Mouse (Mus musculus): ENCODE data around the gene Ptp4a2.

Ptp4a2 gene

GRCm38 (mm10) chr4:129797985-129798384 lies 13.0 kb upstream of the Ptp4a2 start:
- DNase-seq (ENCODE audit: low read depth, low spot score), result no peak

GRCm38 (mm10) chr4:129803368-129803767 lies 7.7 kb upstream of the Ptp4a2 start:
- DNase-seq (ENCODE audit: low read depth, low spot score), result no peak

- DNase-seq (ENCODE audit: low read depth, low spot score), result no peak
These were observed 6.0 kb upstream of the Ptp4a2 start for GRCm38 (mm10) chr4:129805059-129805458.

DNA sequence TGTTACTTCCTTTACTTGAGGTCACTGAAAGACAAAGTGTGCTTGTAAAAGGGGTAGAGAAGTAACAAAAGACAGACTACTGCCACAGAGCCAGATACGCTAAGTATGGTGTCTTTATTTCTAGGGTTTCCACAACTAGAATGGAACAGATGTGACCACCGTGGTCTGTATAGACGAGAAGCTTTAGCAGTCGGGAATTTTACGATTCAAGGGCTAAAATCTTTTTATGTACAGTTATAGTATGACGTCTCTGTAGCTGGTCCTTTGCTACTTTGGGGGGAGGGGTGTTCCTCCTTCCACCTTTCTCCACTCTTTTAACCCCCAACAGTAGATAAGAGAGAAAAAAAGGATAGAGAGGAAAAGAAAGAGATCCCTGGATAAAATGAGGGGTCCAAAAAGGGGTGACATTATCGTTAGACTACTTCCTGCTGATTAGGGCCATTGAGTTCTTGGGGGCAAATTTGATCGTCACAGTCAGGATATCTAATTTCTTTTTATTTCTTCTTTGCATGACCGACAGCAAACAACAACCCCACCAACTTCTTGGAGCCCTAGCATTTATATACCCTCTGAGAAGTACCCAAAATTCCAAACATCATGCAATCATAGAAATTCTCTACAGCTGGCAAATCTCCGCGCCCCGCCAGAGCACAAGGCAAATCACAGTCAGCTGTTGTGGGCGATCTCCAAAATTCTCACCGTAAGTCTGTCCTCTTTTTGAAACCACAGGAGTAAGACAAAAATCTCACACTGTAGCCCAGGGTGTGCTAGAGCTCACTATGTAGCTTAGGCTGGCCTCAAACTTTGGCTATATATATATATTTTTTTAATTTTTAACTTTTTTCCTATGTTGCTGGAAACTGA lies 818 bp downstream of the Ptp4a2 start:
- DNase-seq (ENCODE audit: low read depth, low spot score), result no peak

- DNase-seq (ENCODE audit: low read depth, low spot score), result no peak
These were observed 6.6 kb downstream of the Ptp4a2 start for GRCm38 (mm10) chr4:129817591-129817990.

- no peak for DNase-seq (ENCODE audit: low read depth, low spot score)
These were observed 7.6 kb downstream of the Ptp4a2 start for GRCm38 (mm10) chr4:129818506-129819195.

DNA sequence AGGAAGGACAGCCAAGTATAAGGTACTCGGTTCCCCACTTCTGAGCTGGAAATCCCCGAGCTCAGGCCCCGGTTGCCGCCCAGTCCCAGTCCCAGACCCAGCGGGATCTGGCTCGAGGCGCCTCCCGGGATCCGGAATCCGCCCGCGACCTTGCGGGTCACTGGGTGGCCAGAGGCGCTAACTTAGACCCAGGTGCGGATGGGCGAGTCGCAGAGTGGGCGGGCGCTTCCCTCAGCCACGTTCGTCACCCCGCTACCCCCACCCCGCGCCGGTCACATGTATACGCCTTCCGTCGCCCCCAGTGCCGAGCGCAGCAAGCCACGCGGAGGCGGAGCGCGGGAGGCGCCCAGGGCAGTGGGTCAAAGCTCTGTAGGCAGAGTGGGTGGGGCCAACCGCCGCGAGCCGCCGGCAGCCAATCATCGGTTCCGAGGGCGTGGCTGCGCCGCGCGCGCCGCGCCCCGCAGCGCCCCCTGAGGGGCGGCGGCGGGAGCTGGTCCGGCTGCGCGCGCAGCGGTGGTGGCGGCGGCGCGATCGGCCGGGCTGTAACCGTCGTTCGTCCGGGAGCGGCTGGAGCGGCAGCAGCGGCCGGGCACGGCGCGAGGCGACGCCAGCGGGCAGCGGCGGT lies 8.8 kb downstream of the Ptp4a2 start:
- DNase-seq (ENCODE audit: low read depth, low spot score), result peak; percentile 93

- DNase-seq (ENCODE audit: low read depth, low spot score), result no peak
These were observed 9.5 kb downstream of the Ptp4a2 start for GRCm38 (mm10) chr4:129820417-129821086.

- no peak for DNase-seq (ENCODE audit: low read depth, low spot score)
These were observed 10.1 kb downstream of the Ptp4a2 start for GRCm38 (mm10) chr4:129821087-129821616.

DNA sequence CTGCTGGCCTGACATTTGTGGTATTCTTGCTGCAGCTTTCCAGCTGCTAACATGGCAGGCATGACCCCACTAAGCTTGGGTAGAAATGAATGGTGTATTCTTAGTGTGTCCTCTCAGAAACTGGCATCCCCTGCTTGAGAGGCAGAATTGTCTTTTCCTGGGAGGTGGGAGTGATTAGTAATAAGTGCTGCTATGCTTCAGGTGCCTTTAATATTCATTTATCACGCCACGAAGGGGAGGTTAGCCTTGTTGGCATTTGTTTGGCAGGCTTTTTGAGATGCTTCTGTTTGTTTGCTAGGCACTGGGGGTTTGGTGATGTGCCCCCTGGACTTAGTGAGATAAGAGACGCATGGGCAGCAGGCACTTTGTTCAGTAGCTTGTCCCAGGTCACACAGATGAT lies 11.3 kb downstream of the Ptp4a2 start:
- no peak for DNase-seq (ENCODE audit: low read depth, low spot score)

GRCm38 (mm10) chr4:129823216-129823810 lies 12.3 kb downstream of the Ptp4a2 start:
- no peak for DNase-seq (ENCODE audit: low read depth, low spot score)

DNA sequence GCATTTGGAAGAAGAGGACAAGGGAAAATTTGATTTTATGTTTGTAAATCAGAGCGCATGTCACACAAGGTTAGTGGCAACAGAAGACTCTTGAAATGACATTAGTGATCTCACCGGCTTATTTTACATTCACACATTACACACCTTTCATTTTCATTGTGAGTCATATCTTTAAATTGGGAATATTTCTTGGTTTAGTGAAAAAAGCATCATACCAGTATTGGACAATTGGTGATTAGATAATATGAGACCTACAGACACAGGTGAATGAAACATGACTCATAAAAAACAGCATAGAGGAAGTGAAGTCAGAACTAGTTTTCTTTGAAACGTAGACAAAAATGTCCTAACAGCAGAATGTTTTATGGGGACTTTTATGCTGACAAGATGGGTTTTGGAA lies 16.6 kb downstream of the Ptp4a2 start:
- DNase-seq (ENCODE audit: low read depth, low spot score), result no peak

DNA sequence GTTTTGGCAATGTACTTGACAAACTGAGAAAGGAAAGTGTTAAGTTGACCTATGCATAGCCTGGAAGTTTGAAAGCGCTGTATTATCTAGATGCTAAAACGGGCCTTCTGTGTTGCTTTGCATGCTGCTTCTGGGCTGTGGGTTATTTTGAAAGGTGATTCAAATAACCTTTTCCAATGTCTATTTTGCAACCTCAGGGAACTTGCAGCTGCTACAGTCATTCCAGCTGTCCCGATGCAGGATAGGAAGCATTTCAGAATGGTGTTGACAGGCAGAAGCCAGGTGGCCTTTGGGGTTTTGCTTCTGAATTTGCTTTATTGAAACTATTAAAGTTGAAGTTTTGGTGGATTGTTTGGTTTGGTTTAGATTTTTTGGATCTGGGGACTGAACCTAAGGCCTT lies 17.1 kb downstream of the Ptp4a2 start:
- DNase-seq (ENCODE audit: low read depth, low spot score), result no peak

GRCm38 (mm10) chr4:129829799-129830198 lies 18.8 kb downstream of the Ptp4a2 start:
- DNase-seq (ENCODE audit: low read depth, low spot score), result no peak

DNA sequence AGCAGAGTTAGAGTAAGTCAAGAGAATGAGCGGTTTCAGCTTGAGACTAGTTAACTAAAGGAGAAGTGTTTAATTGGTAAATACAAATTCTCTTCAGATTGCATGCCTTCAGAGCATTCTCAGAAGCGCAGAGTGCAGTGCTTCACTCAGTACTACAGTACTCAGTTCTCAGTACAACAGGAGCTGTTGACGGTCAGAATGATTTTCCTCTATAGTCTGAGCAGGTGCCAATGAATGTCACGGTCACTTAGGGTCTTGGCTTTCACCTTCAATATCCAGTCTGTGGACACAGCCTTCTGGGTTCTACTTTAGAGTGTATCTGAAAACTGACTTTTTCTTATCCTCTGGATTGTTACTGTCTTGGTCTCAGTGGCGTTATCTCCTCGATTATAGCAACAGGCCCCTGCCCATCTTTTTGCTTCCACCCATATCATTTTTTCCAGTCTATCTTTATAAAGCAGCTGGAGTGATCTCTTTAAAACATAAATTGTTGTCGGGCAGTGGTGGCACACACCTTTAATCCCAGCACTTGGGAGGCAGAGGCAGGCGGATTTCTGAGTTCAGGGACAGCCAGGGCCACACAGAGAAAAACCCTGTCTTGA lies 19.4 kb downstream of the Ptp4a2 start:
- DNase-seq (ENCODE audit: low read depth, low spot score), result no peak

DNA sequence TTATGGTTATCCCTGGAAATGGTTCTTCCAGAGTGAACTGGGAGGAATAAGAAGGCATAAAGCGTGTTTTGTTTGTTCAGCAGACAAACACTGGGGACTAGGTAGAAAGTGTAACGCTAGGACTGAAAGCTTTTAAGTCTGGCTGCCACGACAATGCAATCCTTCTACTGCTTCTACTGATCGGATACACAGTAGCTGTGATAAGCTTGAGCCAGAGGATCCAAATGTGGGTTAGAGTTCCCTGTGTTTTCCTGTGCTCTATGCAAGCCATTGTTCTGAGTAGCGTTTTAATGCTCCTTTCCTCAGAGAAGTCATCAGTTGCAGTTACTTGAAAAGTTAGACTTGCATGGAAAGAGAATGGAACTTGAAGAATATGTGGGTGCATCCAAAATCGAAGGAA lies 23.6 kb downstream of the Ptp4a2 start:
- DNase-seq (ENCODE audit: low read depth, low spot score), result no peak

DNA sequence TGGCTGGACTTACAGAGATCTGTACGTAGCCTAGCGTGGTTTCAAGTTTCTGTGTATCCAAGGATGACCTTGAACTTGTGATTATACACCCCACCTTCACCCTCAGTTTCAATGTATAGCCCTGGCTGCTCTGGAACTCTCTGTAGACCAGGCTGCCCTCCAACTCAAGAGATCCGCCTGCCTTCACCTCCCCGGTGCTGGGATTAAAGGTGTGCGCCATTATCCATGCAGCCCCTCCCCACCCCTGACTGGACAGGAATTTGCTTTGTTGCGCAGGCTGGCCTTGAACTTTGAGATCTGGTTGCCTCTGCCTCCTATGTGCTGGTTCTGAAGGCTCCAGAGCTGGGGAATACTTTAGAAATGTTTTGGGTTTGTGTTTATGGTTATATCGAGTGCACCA lies 24.3 kb downstream of the Ptp4a2 start:
- DNase-seq (ENCODE audit: low read depth, low spot score), result no peak

DNA sequence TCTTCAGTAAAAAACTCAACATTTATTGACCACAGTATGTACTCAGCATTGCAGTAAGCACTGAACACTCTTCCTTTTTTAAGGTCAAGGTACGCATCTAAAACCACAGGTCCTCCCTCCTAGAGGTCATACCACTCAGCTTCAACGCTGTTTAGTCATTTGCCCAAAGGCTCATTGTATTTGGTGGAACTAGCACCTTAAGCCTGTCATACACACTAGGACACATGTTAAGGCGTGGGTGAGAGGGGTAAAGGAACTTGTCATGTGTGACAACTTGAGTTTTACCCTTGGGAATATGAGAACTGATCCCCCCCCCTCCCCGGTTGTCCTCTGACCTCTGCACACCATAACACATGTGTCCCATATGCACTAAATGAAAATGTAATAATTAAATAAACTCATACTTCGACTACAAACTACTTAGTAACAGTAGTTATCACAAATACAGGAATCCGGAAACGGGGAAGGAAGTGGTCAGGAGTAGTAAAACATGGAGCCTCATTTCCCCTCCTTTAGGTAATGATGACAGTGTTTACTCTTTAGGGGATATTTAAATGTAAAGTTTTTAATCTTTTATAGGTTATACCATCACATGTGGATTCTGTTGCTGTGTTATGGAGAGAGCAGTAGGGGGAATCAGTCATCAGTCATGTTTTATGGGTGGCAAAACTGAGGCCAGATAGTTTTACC lies 29.0 kb downstream of the Ptp4a2 start:
- DNase-seq (ENCODE audit: low read depth, low spot score), result no peak

GRCm38 (mm10) chr4:129846823-129847222 lies 35.8 kb downstream of the Ptp4a2 start:
- DNase-seq (ENCODE audit: low read depth, low spot score), result no peak

GRCm38 (mm10) chr4:129850491-129850890 lies 39.5 kb downstream of the Ptp4a2 start:
- no peak for DNase-seq (ENCODE audit: low read depth, low spot score)

Measured in WW6 (cell line).